Mouse (Mus musculus) kidney, embryonic 15.5 days (tissue): Measurements from ENCODE around the gene 4930426L09Rik. TPM values are rescaled to one million over a fixed set of nuclear protein-coding genes. Genes with fewer than 3 reads are reported as not detected.
A peak's percentile ranks its signal among the peaks of the same experiment; 100 is the strongest.

ENCODE experiments used
- ATAC-seq: fragments of 200-750 bp; cut with Nextera tagmentation; replicated peaks from 2 replicates; pipeline ENCODE4 v1.8.0; 2017; ENCODE audit warnings: moderate TSS enrichment; ENCODE audit not compliant: low FRiP score
- H3K27ac ChIP-seq: fragments of 300-500 bp; sonication (generic); 2 replicates; pipeline ENCODE4 v1.5.1; 2015; ENCODE audit warnings: mild to moderate bottlenecking, inconsistent platforms
- H3K27me3 ChIP-seq: fragments of 300-500 bp; sonication (generic); 2 replicates; pipeline ENCODE4 v1.6.1; 2015; ENCODE audit warnings: inconsistent platforms
- H3K36me3 ChIP-seq: fragments of 300-500 bp; sonication (generic); 2 replicates; pipeline ENCODE4 v1.6.1; 2015; ENCODE audit warnings: inconsistent platforms
- H3K4me1 ChIP-seq: fragments of 300-500 bp; sonication (generic); 2 replicates; pipeline ENCODE4 v1.6.1; 2015; ENCODE audit warnings: inconsistent platforms
- H3K4me2 ChIP-seq: fragments of 300-500 bp; sonication (generic); 2 replicates; pipeline ENCODE4 v1.6.1; 2015; ENCODE audit warnings: moderate library complexity, mild to moderate bottlenecking, inconsistent platforms
- H3K4me3 ChIP-seq: fragments of 300-500 bp; sonication (generic); replicated peaks from 2 replicates; pipeline ENCODE4 v1.5.1; 2015; ENCODE audit warnings: mild to moderate bottlenecking, inconsistent platforms
- H3K9ac ChIP-seq: fragments of 300-500 bp; sonication (generic); 2 replicates; pipeline ENCODE4 v1.6.1; 2015; ENCODE audit warnings: mild to moderate bottlenecking, inconsistent platforms
- H3K9me3 ChIP-seq: fragments of 300-500 bp; sonication (generic); replicated peaks from 2 replicates; pipeline ENCODE4 v1.6.1; 2016; ENCODE audit warnings: inconsistent platforms
- WGBS: fragments of 180-500 bp; shearing (Covaris S2); methylation state at CpG from one replicate; pipeline ENCODE4 v1.1.7; 2015; ENCODE audit warnings: mixed read lengths; 5-methylcytosine and 5-hydroxymethylcytosine counted together
- polyA plus RNA-seq: library from polyadenylated mRNA; unstranded; fragments of >200 nt; fragmentation: Nextera tagmentation; extraction: Ambion mirVana; gene quantifications from 2 replicates; pipeline ENCODE4 v1.2.1, GENCODE M21; 2015

The 4930426L09Rik gene
- polyA plus RNA-seq, 1 experiment from 2014 or later: 0.27 TPM

GRCm38 (mm10) chr2:19037430-19037829, 39.3 kb downstream of the 4930426L09Rik start:
- no peak overlapping the region for H3K4me3 ChIP-seq
- 47% methylated on average over 4 of the region's 4 CpGs for WGBS
- no peak overlapping the region for H3K9ac ChIP-seq
- H3K27me3 ChIP-seq: no peaks in the 10 kb centered on the region
- ATAC-seq: peak; percentile 25; the same call in 1 of the 2 replicates
- peak overlapping the region; percentile 78 for H3K27ac ChIP-seq
- H3K9me3 ChIP-seq: 0 out of 2 replicates have a peak, but pooled peaks cover 3% of the 10 kb centered on the region
- no peaks in the 10 kb centered on the region for H3K36me3 ChIP-seq
- H3K4me2 ChIP-seq: no peak overlapping the region
- peaks cover 10% of the 10 kb centered on the region for H3K4me1 ChIP-seq

DNA sequence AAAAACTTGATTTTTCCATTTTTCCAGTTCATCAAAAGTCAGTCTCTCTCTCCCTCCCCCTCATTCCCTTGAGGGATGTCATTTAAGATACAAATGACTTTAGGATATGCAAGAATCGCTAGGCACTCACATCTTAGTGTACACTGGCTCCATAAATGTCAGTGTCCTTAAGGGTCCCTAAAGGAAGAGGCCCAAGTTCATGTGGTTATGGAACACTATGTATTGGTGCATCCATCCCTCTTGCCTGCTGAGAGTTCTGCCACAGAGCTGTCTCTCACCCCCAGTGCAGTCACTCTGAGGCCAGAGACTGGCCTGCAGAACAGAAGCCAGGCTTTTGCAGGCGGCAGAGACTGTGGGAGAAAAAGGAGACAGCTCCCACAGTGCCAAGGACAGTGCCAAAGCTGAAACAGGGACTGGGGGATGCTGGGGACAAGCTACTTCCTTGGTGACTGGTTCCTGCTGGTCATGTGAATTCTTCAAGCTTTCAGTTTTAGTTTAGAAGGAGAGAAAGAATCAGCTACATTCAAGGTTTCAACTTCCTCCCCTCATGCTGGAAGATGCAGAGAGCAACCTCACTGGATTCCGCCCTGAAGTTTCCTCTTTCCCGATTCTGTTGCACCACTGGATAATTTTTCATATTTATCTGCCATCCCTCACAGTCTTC, 39.9 kb downstream of the 4930426L09Rik start:
- peaks cover 10% of the 10 kb centered on the region for H3K4me1 ChIP-seq
- H3K4me3 ChIP-seq: no peak overlapping the region
- ATAC-seq: peak; percentile 36; the same call in 1 of the 2 replicates
- no peaks in the 10 kb centered on the region for H3K36me3 ChIP-seq
- H3K27me3 ChIP-seq: no peaks in the 10 kb centered on the region
- peak overlapping the region; percentile 78 for H3K27ac ChIP-seq
- H3K4me2 ChIP-seq: no peak overlapping the region
- 0 out of 2 replicates have a peak, but pooled peaks cover 3% of the 10 kb centered on the region for H3K9me3 ChIP-seq
- H3K9ac ChIP-seq: no peak overlapping the region
- 62% methylated on average over 4 of the region's 4 CpGs for WGBS

GRCm38 (mm10) chr2:19048225-19048624, 50.1 kb downstream of the 4930426L09Rik start:
- Histone ChIP-seq H3K4me3 (no peak overlapping the region), H3K9me3 (no peaks in the 10 kb centered on the region), H3K36me3 (no peaks in the 10 kb centered on the region), H3K4me2 (no peak overlapping the region), H3K4me1 (0 out of 2 replicates have a peak, but pooled peaks cover 4% of the 10 kb centered on the region), H3K27me3 (no peaks in the 10 kb centered on the region), H3K27ac (no peak overlapping the region), H3K9ac (no peak overlapping the region)
- WGBS: 100% methylated on average over 1 of the region's 1 CpGs
- no peak for ATAC-seq

GRCm38 (mm10) chr2:19049341-19049740, 51.2 kb downstream of the 4930426L09Rik start:
- H3K27me3 ChIP-seq: no peaks in the 10 kb centered on the region
- no peaks in the 10 kb centered on the region for H3K36me3 ChIP-seq
- no peak for ATAC-seq
- no peak overlapping the region for H3K27ac ChIP-seq
- H3K4me1 ChIP-seq: 0 out of 2 replicates have a peak, but pooled peaks cover 4% of the 10 kb centered on the region
- H3K9ac ChIP-seq: no peak overlapping the region
- WGBS: 77% methylated on average over 1 of the region's 1 CpGs
- no peak overlapping the region for H3K4me2 ChIP-seq
- no peak overlapping the region for H3K4me3 ChIP-seq
- H3K9me3 ChIP-seq: no peaks in the 10 kb centered on the region

Other genes starting within 250 kb of the 4930426L09Rik start
- 13.2 TPM in 2 replicates for gene Pip4k2a, start 217 bp upstream of the 4930426L09Rik start, polyA plus RNA-seq
- 0.12 and 0.14 TPM in 2 replicates for gene Armc3, start 201.0 kb downstream of the 4930426L09Rik start, polyA plus RNA-seq